Mouse (Mus musculus): ENCODE measurements around the gene Rab37.

GRCm38 (mm10) chr11:115153088-115153487 lies 61.9 kb downstream of the Rab37 start:
- TF ChIP-seq CTCF (IDR thresholded peaks at IDR 0.05; ENCODE audit: low read depth) (no peak), EP300 (IDR thresholded peaks at IDR 0.05; ENCODE audit: low read depth) (no peak)

All from liver, postnatal 0 days (tissue).